Mouse (Mus musculus) left cerebral cortex, adult 2 months (tissue): ENCODE results near the gene Kif26b. TPM values are rescaled to one million over a fixed set of nuclear protein-coding genes. Genes with fewer than 3 reads are reported as not detected.

Experiments used
- DNase-seq, 2 experiments: peaks; one replicate each; pipeline ENCODE4 v3.0.0; 2021 to 2022; ENCODE audit warnings: low spot score in 2 of 2, mixed read lengths in 1 of 2; ENCODE audit errors: extremely low spot score in 1 of 2
- H3K27ac ChIP-seq: fragments of 200-600 bp; 2 replicates; pipeline ENCODE4 v1.8.1; 2022
- H3K4me3 ChIP-seq: fragments of 200-600 bp; 2 replicates; pipeline ENCODE4 v1.8.1; 2022
- CTCF ChIP-seq: fragments of 200-600 bp; IDR thresholded peaks from 2 replicates; pipeline ENCODE4 v1.8.1; 2022; ENCODE audit warnings: antibody characterized with exemption, mild to moderate bottlenecking, moderate library complexity
- intact Hi-C: fragments of 180-260 bp; cut with DNase I; formaldehyde crosslinking; loops from one replicate; pipeline ENCODE4 v1.15.1; 2025
- total RNA-seq, 2 experiments: library from RNA; stranded (reverse); gene quantifications; 2 replicates each; pipeline ENCODE4 v1.2.3; 2021

Kif26b gene
- total RNA-seq, 2 experiments from 2014 or later, result 8.3 to 10.5 TPM

DNA sequence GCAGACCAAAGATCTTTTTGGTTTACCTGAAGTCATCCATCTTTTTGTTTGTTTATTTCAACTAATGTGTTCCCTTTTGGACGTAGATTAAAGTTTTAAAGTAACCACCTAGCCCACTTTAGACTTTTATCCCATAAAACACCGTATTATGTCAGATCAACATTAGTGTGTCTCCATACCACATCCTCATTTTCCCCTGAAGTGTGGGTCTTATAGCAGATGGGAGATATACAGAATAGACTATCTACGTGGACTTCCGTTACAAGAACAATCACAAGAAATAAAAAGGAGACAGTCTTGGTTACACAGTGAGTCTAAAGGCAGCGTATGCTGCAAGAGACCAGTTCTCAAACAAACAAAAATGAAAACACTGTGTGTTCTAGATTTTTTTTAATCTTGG, 185.3 kb downstream of the Kif26b start:
- no peak overlapping the region for H3K27ac ChIP-seq
- H3K4me3 ChIP-seq, result no peak overlapping the region
- TF ChIP-seq CTCF, result no peak
- no peak for DNase-seq
- intact Hi-C loops, result no loop called here

DNA sequence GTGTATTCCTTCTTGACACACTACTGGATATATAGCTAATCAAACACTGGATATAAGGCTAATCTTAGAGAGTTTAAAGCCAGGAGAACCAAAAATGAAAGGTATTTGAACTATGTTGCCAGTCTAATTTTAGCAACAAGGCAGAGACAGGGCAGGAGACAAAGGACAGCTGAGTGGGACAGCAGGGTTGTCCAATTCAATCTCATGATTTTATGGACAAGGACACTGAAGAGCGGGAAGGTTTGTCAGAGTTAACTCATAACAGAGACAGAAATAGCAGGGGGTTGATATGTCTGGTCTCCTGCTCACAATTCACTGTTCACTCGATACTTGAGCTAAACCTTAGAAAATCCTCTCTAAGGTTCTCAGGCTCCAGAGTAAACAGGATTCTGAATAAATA, 187.5 kb downstream of the Kif26b start:
- DNase-seq, result no peak
- intact Hi-C loops, result no loop called here
- Histone ChIP-seq H3K4me3 (no peak overlapping the region), H3K27ac (no peak overlapping the region)
- TF ChIP-seq CTCF, result no peak

DNA sequence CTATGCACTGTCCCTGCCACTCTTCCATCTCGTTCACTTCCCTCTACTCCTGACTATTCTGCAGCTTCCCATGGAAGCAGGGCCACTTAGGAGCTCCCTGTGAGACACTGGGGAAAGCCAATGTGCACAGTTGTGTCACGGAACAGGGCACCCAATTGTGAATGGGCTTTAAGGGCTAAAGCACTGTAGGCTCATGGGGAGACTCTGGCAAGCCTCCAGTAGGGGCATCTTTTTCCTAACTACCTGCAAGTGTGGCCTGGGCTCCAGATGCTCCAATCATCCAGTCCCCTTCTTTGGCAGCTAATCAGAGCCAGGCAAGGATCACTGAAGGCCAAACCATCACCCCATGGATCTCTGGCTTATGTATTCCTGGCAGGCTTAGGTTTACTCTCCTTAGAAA, 191.9 kb downstream of the Kif26b start:
- TF ChIP-seq CTCF, result no peak
- H3K27ac ChIP-seq, result no peak overlapping the region
- H3K4me3 ChIP-seq, result no peak overlapping the region
- no peak for DNase-seq
- intact Hi-C loops, result no loop called here

DNA sequence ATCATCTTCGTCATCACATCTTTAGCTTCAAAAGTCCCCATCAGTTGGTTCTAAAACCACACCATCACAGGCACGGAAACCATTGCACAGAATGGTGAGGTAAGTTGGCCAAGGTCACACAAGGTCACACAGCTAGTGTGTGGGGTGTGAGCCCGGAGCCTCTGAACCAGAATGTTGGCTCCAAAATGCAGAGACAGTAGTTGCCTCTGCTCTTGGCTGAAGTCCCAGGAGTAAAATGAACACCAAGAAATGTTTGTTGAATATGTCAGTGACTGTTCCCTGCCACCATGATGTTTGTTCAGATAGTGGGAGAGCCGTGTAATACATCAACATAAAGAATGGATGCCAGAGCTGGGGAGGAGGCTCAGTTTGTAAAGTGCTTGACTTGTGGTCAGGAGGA, 193.9 kb downstream of the Kif26b start:
- intact Hi-C loops, result no loop called here
- no peak for TF ChIP-seq CTCF
- no peak for DNase-seq
- H3K27ac ChIP-seq, result no peak overlapping the region
- H3K4me3 ChIP-seq, result no peak overlapping the region

DNA sequence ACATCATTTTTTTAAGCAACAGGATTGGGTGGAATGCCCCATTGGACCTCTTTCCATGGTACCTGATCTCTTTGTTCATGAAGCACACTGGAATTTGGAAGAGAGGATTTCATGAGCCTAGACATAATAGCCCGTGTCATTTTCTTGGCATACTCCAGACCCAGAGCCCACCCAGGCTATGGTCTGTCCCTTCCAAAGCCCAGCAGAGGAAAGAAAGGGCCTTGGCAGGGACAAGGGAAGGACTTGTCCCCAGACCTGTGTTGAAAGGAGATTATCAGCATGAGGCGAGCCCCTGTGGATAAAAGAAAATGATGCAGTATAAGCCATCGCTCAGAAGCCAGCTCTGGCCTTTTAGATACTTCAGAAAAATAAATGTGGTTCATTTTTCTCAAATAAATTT, 196.6 kb downstream of the Kif26b start:
- no peak for DNase-seq
- H3K27ac ChIP-seq, result no peak overlapping the region
- intact Hi-C loops, result no loop called here
- no peak overlapping the region for H3K4me3 ChIP-seq
- no peak for TF ChIP-seq CTCF

DNA sequence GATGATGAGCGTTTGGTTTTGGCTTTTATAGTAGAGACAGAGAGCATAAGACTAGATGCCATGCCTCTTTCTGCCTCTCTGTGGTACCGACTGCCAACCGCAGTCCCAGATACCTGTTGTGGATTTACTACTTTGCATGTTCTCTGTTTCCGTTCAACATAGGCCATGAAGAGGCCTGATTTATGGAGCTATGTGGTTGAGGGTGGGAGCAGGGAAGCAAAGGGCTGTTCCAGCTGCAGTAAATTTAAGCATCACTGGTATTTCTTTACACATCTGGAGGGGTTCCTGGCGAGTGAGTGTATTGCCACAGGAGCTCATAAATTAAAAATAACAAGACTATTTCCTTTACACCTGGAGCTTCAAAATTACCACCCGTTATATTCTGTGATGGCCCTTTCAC, 199.3 kb downstream of the Kif26b start:
- H3K4me3 ChIP-seq, result no peak overlapping the region
- no peak for DNase-seq
- intact Hi-C loops, result no loop called here
- no peak overlapping the region for H3K27ac ChIP-seq
- TF ChIP-seq CTCF, result no peak

DNA sequence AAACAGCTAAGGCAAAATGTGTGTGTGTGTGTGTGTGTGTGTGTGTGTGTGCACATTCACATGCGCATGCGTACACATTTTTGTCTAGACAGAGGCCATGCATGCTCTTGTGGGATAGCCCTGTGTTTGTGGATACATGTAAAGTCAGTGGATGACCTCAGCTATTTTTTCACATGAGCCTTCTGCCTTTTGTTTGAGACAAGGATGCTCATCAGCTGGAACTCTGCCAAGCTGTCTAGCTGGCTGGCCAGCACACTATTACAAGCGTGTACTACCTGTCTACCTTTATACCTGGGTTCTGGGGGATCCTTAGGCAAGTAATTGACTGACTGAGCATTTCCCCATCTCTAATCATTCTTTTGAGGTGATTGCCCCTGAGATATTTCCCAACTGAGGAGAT, 201.3 kb downstream of the Kif26b start:
- intact Hi-C loops, result no loop called here
- DNase-seq, result no peak
- TF ChIP-seq CTCF, result no peak
- Histone ChIP-seq H3K4me3 (no peak overlapping the region), H3K27ac (no peak overlapping the region)

DNA sequence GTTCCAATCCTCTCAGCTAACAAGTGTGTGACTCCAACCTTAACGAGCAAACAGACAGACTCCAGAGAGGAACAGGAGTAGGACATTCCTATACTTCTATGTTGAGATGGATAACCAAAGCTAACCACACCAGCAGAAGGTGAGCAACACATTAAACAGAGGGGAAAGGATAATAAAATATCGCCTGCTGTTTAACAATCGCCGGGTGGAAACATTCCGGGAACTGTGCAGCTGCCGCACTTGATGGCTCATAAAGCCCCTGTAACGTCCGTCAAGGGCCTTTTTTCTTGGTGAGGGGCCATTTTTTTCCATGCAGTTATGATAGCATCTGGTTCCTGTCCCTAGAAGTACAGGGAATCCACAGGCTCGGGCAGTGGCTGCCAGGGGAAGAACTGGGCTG, 204.1 kb downstream of the Kif26b start:
- Histone ChIP-seq H3K4me3 (no peak overlapping the region), H3K27ac (no peak overlapping the region)
- DNase-seq, result no peak
- intact Hi-C loops, result no loop called here
- TF ChIP-seq CTCF, result no peak

DNA sequence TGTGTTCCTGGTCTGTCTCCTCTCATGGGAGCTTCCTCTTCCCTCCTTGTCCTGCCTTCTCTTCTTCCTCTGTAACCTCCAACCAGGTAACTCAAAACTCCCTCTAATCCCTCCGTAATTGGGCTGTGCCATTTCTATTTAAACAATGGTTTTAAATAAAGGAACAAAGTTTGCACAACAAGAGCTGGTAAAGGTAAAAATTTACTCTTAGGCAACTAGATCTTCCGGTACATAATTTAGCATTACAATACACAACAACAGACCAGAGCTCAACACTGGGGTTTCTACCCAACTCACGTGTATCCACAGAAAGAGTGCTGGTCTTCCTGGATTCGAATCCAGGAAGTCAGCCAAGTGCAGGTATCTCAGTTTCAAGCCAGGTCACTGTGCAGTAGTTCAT, 205.7 kb downstream of the Kif26b start:
- H3K27ac ChIP-seq, result no peak overlapping the region
- intact Hi-C loops, result no loop called here
- no peak for DNase-seq
- no peak for TF ChIP-seq CTCF
- no peak overlapping the region for H3K4me3 ChIP-seq

DNA sequence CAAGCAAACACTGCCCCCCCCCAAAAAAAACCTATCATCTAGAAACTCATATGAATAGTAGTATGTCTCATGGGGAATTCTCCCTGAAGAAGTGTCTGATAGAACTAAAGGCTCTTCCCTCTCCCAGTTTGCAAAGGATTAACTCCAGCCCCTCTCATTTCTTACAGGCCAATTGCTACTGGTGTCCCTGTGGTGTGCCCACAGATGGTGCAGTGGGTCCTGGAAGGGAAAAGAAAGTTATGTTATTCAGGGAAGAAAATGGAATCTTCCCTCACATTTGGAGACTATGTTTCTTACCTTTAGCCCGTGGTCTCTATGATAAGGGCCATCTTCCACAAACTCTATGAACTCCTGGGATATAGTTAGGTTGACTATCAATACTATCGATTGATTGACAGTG, 208.0 kb downstream of the Kif26b start:
- no peak overlapping the region for H3K27ac ChIP-seq
- DNase-seq, result no peak
- no peak for TF ChIP-seq CTCF
- H3K4me3 ChIP-seq, result no peak overlapping the region
- intact Hi-C loops, result no loop called here

DNA sequence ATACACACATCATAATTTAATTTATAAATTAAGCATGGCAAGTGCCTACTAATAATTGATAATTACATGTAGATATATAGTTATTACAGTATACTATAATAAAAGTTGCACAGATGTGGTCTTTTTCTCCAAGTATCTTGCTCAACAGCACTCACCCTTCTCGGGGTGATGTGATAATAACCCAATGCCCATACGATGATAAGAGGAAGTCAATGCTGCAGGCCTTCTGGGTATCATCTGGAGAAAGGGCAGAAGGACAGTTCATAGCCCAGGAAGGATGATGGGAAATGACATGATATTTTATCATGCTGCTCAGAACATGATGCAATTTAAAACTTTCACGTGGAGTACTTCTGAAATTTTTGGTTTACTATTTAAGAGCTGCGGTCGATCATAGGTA, 214.9 kb downstream of the Kif26b start:
- no peak for DNase-seq
- H3K27ac ChIP-seq, result no peak overlapping the region
- intact Hi-C loops, result no loop called here
- H3K4me3 ChIP-seq, result no peak overlapping the region
- no peak for TF ChIP-seq CTCF

DNA sequence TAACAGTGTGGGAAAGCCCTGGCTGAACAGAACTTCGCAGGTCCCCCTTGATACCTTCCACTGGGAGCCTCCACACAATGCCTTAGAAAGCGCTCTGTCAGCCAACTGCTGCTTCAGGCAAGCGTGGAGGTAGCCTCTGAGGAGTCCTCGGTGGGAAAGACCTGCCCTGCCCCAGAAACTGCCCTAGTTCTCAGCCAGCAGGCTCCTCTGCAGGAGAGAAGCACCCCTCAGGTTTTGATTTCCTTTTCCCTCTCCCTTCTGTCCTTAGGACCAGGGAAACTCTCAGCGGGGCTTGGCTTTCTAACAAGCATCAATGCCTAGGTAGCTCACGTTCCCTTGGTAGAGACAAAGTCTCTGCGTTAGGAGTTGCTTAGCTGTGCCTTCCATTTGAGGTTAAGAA, 215.6 kb downstream of the Kif26b start:
- intact Hi-C loops, result no loop called here
- TF ChIP-seq CTCF, result no peak
- H3K4me3 ChIP-seq, result no peak overlapping the region
- no peak overlapping the region for H3K27ac ChIP-seq
- DNase-seq, result no peak

DNA sequence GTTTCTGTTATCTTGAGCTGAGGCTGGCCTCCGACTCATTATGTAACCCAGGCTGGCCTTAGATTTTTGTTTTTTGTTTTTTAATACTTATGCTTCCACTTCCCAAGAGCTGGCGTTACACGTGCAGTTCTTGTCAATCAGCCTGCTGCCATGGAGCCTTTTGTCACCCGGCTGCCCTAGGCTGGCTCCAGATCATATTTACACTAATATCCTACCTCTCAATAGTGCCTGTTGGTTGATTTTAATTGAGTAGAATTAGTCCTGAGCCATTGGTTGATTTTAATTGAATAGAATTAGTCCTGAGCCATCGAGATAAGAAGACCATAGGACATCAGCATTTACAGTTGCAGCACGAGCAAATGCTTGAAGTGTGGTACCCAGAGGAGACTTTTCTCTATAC, 216.0 kb downstream of the Kif26b start:
- DNase-seq, result no peak
- Histone ChIP-seq H3K4me3 (no peak overlapping the region), H3K27ac (no peak overlapping the region)
- intact Hi-C loops, result no loop called here
- no peak for TF ChIP-seq CTCF

DNA sequence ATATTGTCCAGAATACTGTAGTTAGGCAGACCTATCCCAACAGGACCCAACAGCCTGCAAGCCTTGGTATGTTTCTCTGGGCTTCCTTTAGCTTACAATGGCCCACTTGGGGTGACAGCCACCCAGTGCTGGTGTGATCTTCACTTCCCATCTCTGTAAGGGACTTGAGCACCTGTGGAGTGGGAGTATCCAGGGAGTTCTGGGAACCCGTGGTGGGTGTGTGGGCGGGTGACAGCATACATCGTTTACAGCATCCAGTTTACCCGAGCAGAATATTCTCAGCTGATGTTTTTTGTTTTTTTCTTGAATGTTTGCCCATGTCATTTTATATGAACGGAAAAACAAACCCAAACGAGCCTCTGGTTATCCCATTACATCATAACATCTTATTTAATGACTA, 216.5 kb downstream of the Kif26b start:
- peak; percentile 18 to 28 for DNase-seq
- H3K4me3 ChIP-seq, result no peak overlapping the region
- no peak overlapping the region for H3K27ac ChIP-seq
- no peak for TF ChIP-seq CTCF
- intact Hi-C loops, result no loop called here
